Mouse (Mus musculus) intestine, embryonic 14.5 days (tissue): ENCODE measurements at regions not wholly inside any gene's neighbourhood (a gene's known extent, or its start where the extent isn't known, plus 50 kb on each side); places are given as distances from the start of the nearest gene placed in this dataset.

Source experiments
- ATAC-seq: fragments of 200-750 bp; cut with Nextera tagmentation; replicated peaks from 2 replicates; pipeline ENCODE4 v1.8.0; 2017; ENCODE audit warnings: low read depth, moderate number of reproducible peaks, moderate TSS enrichment, moderate library complexity; ENCODE audit not compliant: low FRiP score, low TSS enrichment
- DNase-seq: peaks from one replicate; pipeline ENCODE4 v3.0.0-alpha.2; 2018; ENCODE audit warnings: low spot score
- H3K27ac ChIP-seq: fragments of 300-500 bp; sonication (generic); 2 replicates; pipeline ENCODE4 v1.5.1; 2014; ENCODE audit warnings: low read depth, mild to moderate bottlenecking, control low read depth
- H3K27me3 ChIP-seq: fragments of 300-500 bp; sonication (generic); replicated peaks from 2 replicates; pipeline ENCODE4 v1.6.1; 2014; ENCODE audit warnings: low read length, control low read depth; ENCODE audit not compliant: control insufficient read depth, insufficient read depth
- H3K36me3 ChIP-seq: fragments of 300-500 bp; sonication (generic); 2 replicates; pipeline ENCODE4 v1.6.1; 2014; ENCODE audit warnings: low read length, control low read depth; ENCODE audit not compliant: control insufficient read depth, insufficient read depth
- H3K4me1 ChIP-seq: fragments of 300-500 bp; sonication (generic); replicated peaks from 2 replicates; pipeline ENCODE4 v1.6.1; 2014; ENCODE audit warnings: low read length, control low read depth, mixed read lengths; ENCODE audit not compliant: control insufficient read depth, insufficient read depth
- H3K4me2 ChIP-seq: fragments of 300-500 bp; sonication (generic); 2 replicates; pipeline ENCODE4 v1.6.1; 2014; ENCODE audit warnings: low read length
- H3K4me3 ChIP-seq: fragments of 300-500 bp; sonication (generic); 2 replicates; pipeline ENCODE4 v1.5.1; 2014; ENCODE audit warnings: low read depth, low read length, control low read depth, mixed read lengths
- H3K9ac ChIP-seq: fragments of 300-500 bp; sonication (generic); 2 replicates; pipeline ENCODE4 v1.6.1; 2014; ENCODE audit warnings: mild to moderate bottlenecking, low read length
- H3K9me3 ChIP-seq: fragments of 300-500 bp; sonication (generic); 2 replicates; pipeline ENCODE4 v1.6.1; 2016; ENCODE audit warnings: low read length, control low read depth; ENCODE audit not compliant: control insufficient read depth
- WGBS: fragments of 180-500 bp; shearing (Covaris S2); extraction: QIAGEN DNeasy Blood & Tissue Kit; methylation state at CpG from one replicate; pipeline ENCODE4 v1.1.7; 2014; 5-methylcytosine and 5-hydroxymethylcytosine counted together

DNA sequence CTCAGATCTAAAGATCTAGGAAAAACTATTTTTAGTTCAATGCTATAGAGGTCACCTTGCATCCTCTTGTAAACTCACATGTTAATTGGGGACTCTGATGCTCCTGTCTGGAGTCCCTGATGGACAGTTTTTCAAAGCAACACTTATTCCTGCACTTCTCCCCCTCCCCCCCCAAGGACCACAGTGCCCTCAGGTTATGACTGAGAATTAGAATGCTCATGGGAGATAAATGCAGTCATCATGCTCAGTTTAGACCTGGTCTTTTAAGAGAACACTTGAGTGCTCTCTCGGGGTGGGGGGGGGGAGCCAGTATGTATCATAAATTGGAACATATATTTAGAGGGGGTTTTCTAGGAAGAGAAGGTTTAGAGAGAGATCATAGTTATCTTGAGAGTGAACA is 58.0 kb upstream of the Ado start:
- no peak overlapping the region for H3K27ac ChIP-seq
- H3K36me3 ChIP-seq: no peaks in the 10 kb centered on the region
- H3K4me3 ChIP-seq: no peak overlapping the region
- DNase-seq (no peak), ATAC-seq (no peak)
- no peaks in the 10 kb centered on the region for H3K27me3 ChIP-seq
- no peaks in the 10 kb centered on the region; the same call in 1 of the 2 replicates for H3K4me1 ChIP-seq
- no peak overlapping the region for H3K9ac ChIP-seq
- H3K4me2 ChIP-seq: no peak overlapping the region
- 89% methylated on average over 1 of the region's 1 CpGs for WGBS
- no peaks in the 10 kb centered on the region for H3K9me3 ChIP-seq

DNA sequence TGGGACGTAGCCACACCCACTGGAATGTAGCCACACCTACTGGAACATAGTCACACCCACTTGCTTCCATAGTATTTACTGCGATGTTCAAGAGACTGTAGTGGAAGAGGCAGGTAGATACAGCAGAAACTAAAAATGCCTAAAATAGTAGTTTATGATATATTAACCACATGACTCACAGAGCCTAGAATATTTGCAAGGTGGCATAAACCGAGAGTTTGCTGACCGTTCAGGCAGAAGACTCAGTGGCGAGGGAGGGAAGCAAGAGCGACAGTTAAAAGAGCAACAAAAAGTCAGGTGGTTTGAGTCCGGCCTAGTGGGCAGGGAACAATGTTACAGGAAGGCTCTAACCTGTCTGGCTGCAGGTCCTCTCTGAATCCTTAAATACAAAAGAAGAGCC is 50.6 kb upstream of the Ado start:
- H3K27ac ChIP-seq: no peak overlapping the region
- H3K9ac ChIP-seq: no peak overlapping the region
- H3K36me3 ChIP-seq: no peaks in the 10 kb centered on the region
- H3K4me1 ChIP-seq: no peaks in the 10 kb centered on the region
- no peaks in the 10 kb centered on the region for H3K9me3 ChIP-seq
- DNase-seq: no peak
- no peaks in the 10 kb centered on the region for H3K27me3 ChIP-seq
- ATAC-seq: no peak
- no peak overlapping the region for H3K4me3 ChIP-seq
- no peak overlapping the region for H3K4me2 ChIP-seq
- WGBS: 93% methylated on average over 7 of the region's 7 CpGs

GRCm38 (mm10) chr10:67598590-67599047 is 49.9 kb upstream of the Ado start:
- no peak overlapping the region for H3K27ac ChIP-seq
- no peaks in the 10 kb centered on the region for H3K36me3 ChIP-seq
- WGBS: 73% methylated on average over 7 of the region's 7 CpGs
- no peak overlapping the region for H3K9ac ChIP-seq
- no peaks in the 10 kb centered on the region for H3K4me1 ChIP-seq
- H3K9me3 ChIP-seq: no peaks in the 10 kb centered on the region
- H3K27me3 ChIP-seq: no peaks in the 10 kb centered on the region
- ATAC-seq (no peak), DNase-seq (no peak)
- no peak overlapping the region for H3K4me2 ChIP-seq
- no peak overlapping the region for H3K4me3 ChIP-seq
